Mouse (Mus musculus) midbrain, embryonic 11.5 days (tissue): Measurements from ENCODE around the gene Sez6l. TPM values are rescaled to one million over a fixed set of nuclear protein-coding genes. Genes with fewer than 3 reads are reported as not detected.

Experiments used
- ATAC-seq: fragments of 200-750 bp; cut with Nextera tagmentation; 2 replicates; pipeline ENCODE4 v1.8.0; 2017; ENCODE audit warnings: moderate TSS enrichment, moderate library complexity; ENCODE audit not compliant: low FRiP score
- DNase-seq: peaks from one replicate; pipeline ENCODE4 v3.0.0; 2015; ENCODE audit warnings: low spot score; ENCODE audit errors: missing footprints
- H3K27ac ChIP-seq: fragments of 300-500 bp; sonication (generic); 2 replicates; pipeline ENCODE4 v1.5.1; 2014; ENCODE audit warnings: low read depth, low read length
- H3K27me3 ChIP-seq: fragments of 300-500 bp; sonication (generic); 2 replicates; pipeline ENCODE4 v1.6.1; 2014; ENCODE audit warnings: mild to moderate bottlenecking, low read length, moderate library complexity, mixed read lengths; ENCODE audit not compliant: control insufficient read depth, insufficient read depth
- H3K36me3 ChIP-seq: fragments of 300-500 bp; sonication (generic); 2 replicates; pipeline ENCODE4 v1.6.1; 2014; ENCODE audit warnings: mild to moderate bottlenecking, low read length, moderate library complexity, mixed read lengths; ENCODE audit not compliant: control insufficient read depth, insufficient read depth
- H3K4me1 ChIP-seq: fragments of 300-500 bp; sonication (generic); 2 replicates; pipeline ENCODE4 v1.6.1; 2014; ENCODE audit warnings: low read length; ENCODE audit not compliant: control insufficient read depth, insufficient read depth
- H3K4me2 ChIP-seq: fragments of 300-500 bp; sonication (generic); 2 replicates; pipeline ENCODE4 v1.6.1; 2014; ENCODE audit warnings: mild to moderate bottlenecking, moderate library complexity
- H3K4me3 ChIP-seq: fragments of 300-500 bp; sonication (generic); 2 replicates; pipeline ENCODE4 v1.5.1; 2014; ENCODE audit warnings: low read depth, low read length
- H3K9ac ChIP-seq: fragments of 300-500 bp; sonication (generic); 2 replicates; pipeline ENCODE4 v1.6.1; 2014; ENCODE audit warnings: low read length
- H3K9me3 ChIP-seq: fragments of 300-500 bp; sonication (generic); 2 replicates; pipeline ENCODE4 v1.6.1; 2016; ENCODE audit warnings: low read length; ENCODE audit not compliant: control insufficient read depth
- WGBS: fragments of 180-500 bp; shearing (Covaris S2); extraction: QIAGEN DNeasy Blood & Tissue Kit; methylation state at CpG from one replicate; pipeline ENCODE4 v1.1.7; 2014; 5-methylcytosine and 5-hydroxymethylcytosine counted together
- polyA plus RNA-seq: library from polyadenylated mRNA; unstranded; fragments of >200 nt; fragmentation: Nextera tagmentation; extraction: Ambion mirVana; gene quantifications from 2 replicates; pipeline ENCODE4 v1.2.1, GENCODE M21; 2014

The Sez6l gene
- polyA plus RNA-seq, 1 experiment from 2014 or later = 2.6 TPM

DNA sequence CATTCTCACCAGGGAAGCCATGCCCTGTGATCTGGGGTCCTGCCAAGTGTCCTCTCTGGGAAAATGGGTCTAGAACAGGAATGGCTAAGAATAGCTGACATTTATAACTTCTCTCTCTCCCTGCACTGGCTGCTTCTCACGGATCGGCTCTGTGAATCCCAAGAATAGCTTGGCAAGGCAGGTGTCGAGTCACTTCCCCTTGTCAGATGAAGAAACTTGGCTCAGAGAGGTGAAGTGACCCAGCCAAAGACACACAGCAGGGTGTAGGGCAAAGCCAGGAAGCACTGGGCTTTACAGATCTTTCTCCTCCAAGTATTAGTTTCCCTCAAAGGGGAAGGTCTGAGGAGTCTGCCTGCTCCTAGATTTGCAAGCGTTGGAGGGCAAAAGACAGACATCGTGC lies 44.1 kb downstream of the Sez6l start:
- Histone ChIP-seq H3K4me1 (peaks cover 4% of the 10 kb centered on the region), H3K9me3 (peaks cover 6% of the 10 kb centered on the region; the same call in 1 of the 2 replicates), H3K27ac (no peak overlapping the region), H3K9ac (no peak overlapping the region), H3K4me2 (no peak overlapping the region), H3K4me3 (no peak overlapping the region), H3K36me3 (no peaks in the 10 kb centered on the region), H3K27me3 (peaks cover 2% of the 10 kb centered on the region; the same call in 1 of the 2 replicates)
- DNase-seq (no peak), ATAC-seq (no peak)
- 93% methylated on average over 5 of the region's 5 CpGs for WGBS

DNA sequence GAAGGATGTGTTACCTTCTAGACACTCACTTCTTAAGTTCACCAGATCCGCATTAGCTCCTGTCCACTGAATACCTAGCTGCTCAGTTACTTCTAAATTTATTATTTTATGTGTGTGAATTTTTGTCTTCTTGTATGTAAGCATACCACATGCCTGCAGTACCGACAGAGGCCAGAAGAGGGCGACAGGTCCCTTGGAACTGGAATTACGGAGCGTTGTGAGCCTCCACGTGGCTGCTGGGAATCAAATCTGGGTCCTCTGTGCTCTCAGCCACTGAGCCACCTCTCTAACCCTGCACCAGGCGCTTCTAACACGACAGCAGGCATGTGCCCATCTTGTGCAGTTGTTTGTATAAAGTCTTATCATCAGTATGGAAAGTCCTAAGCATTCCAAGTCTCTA lies 44.8 kb downstream of the Sez6l start:
- no peak overlapping the region for H3K4me2 ChIP-seq
- WGBS = 62% methylated on average over 8 of the region's 8 CpGs
- peaks cover 2% of the 10 kb centered on the region; the same call in 1 of the 2 replicates for H3K27me3 ChIP-seq
- no peak overlapping the region for H3K4me3 ChIP-seq
- peaks cover 4% of the 10 kb centered on the region for H3K4me1 ChIP-seq
- DNase-seq (peak; percentile 88), ATAC-seq (no peak)
- no peaks in the 10 kb centered on the region for H3K36me3 ChIP-seq
- no peak overlapping the region for H3K9ac ChIP-seq
- H3K9me3 ChIP-seq = peaks cover 6% of the 10 kb centered on the region; the same call in 1 of the 2 replicates
- H3K27ac ChIP-seq = no peak overlapping the region

DNA sequence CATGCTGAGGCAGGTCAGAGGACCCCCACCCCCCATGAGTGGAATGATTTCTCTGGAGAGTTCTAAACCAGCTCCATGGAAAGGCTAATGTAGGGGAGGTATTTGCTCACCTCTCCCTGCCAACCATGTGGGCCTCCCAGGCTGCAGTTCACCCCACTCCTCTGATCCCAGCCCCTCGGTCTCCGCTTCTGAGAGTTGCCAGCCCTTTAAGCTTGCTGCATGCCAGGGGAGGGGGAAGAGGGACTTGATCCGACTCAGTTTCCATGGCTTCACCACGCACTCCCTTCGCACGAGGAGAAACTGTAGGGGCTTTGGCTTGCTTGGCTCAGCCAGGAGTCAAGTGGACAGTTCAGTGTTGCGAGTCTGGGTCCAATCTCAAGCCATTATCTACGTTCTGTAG lies 45.9 kb downstream of the Sez6l start:
- Histone ChIP-seq H3K36me3 (no peaks in the 10 kb centered on the region), H3K4me1 (peaks cover 4% of the 10 kb centered on the region), H3K4me2 (no peak overlapping the region), H3K27ac (no peak overlapping the region), H3K9me3 (peaks cover 6% of the 10 kb centered on the region; the same call in 1 of the 2 replicates), H3K27me3 (peaks cover 2% of the 10 kb centered on the region; the same call in 1 of the 2 replicates), H3K4me3 (no peak overlapping the region), H3K9ac (no peak overlapping the region)
- ATAC-seq (no peak), DNase-seq (no peak)
- 36% methylated on average over 8 of the region's 8 CpGs for WGBS

DNA sequence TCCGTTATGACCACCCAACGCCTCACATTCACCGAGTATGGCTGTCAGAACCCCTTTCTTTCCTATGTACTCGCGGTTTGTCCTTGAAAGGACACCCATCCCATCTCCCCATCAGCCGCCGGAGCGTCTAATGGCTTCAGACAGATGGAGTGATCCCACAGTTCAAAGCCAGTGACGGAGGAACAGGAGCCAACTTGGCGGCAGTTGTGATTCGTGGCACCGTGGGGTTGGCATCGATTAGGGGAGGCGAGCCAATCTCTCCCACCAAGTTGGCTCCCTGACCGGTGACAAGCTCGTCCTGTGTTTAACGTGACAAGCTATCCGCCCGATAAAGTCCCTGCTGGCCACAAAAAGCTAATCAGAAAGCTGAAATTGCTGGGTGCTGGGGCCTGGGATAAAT lies 50.0 kb downstream of the Sez6l start:
- H3K4me2 ChIP-seq = no peak overlapping the region
- no peak overlapping the region for H3K27ac ChIP-seq
- no peaks in the 10 kb centered on the region for H3K9me3 ChIP-seq
- H3K4me3 ChIP-seq = no peak overlapping the region
- 79% methylated on average over 19 of the region's 19 CpGs for WGBS
- DNase-seq (no peak), ATAC-seq (no peak)
- peaks cover 5% of the 10 kb centered on the region for H3K4me1 ChIP-seq
- H3K9ac ChIP-seq = no peak overlapping the region
- no peaks in the 10 kb centered on the region for H3K36me3 ChIP-seq
- H3K27me3 ChIP-seq = no peaks in the 10 kb centered on the region

DNA sequence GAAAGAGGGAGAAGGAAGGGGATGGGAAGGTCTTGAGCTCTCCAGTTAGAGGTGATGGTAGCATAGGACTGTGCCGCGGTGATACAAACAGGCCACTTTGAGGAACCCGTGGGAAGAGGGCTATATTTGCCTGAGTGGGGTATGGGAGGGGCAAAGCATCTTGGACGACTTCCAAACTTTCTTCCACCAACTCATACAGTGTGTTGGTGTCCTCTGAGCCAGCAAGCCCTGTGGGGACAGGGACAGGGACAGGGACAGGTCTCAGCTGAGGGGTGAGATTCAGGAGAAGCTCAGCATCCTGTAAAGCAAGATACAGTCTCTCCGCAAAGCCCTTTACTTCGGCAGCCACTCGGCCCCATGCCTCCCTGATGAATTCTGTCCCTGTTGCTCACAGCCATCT lies 50.5 kb downstream of the Sez6l start:
- WGBS = 87% methylated on average over 7 of the region's 7 CpGs
- Histone ChIP-seq H3K4me3 (no peak overlapping the region), H3K4me2 (no peak overlapping the region), H3K4me1 (peaks cover 10% of the 10 kb centered on the region), H3K27me3 (no peaks in the 10 kb centered on the region), H3K9me3 (no peaks in the 10 kb centered on the region), H3K36me3 (no peaks in the 10 kb centered on the region), H3K27ac (no peak overlapping the region), H3K9ac (no peak overlapping the region)
- ATAC-seq (no peak), DNase-seq (no peak)

DNA sequence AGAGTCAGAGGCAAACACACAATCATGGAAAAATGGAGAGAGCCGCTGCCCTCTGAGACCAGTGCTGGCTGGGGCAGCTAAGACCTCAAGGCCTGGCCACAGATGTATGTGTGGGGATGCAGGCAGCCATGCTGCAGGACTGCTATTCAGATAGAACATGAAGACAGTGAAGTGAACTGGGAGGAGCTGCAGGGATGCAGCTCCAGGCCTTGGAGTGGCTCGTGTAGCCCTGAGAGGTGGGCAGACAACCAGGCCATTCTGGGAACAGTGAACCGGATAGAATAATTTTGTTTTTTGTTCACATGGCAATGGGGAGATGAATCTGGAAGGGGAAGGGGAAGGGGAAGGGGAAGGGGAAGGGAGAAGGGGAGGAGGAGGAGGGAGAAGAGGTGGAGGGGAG lies 51.0 kb downstream of the Sez6l start:
- no peak overlapping the region for H3K27ac ChIP-seq
- no peaks in the 10 kb centered on the region for H3K36me3 ChIP-seq
- no peaks in the 10 kb centered on the region for H3K27me3 ChIP-seq
- no peak overlapping the region for H3K9ac ChIP-seq
- ATAC-seq (no peak), DNase-seq (no peak)
- H3K9me3 ChIP-seq = no peaks in the 10 kb centered on the region
- H3K4me1 ChIP-seq = peaks cover 15% of the 10 kb centered on the region
- H3K4me2 ChIP-seq = no peak overlapping the region
- 81% methylated on average over 3 of the region's 3 CpGs for WGBS
- H3K4me3 ChIP-seq = no peak overlapping the region

DNA sequence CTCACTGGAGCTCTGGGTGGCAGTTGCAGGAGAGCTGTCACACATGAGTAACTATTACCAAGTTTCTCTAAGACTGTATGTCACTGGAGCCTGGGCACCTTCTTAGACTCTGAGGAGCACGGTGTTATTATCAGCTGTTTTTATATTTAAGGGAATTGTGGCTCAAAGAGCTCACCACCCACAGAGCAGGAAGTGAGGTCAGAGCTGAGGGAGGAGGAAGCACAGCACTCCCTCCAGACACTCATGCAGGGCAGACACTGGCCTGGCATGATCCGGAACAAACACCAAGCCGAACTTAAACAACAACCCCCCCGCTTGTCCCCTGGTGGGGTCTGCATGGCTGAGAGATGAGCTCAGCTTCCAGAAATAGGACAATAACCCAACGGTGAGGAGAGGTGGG lies 51.7 kb downstream of the Sez6l start:
- WGBS = 83% methylated on average over 5 of the region's 5 CpGs
- Histone ChIP-seq H3K27me3 (no peaks in the 10 kb centered on the region), H3K9ac (no peak overlapping the region), H3K4me2 (no peak overlapping the region), H3K36me3 (no peaks in the 10 kb centered on the region), H3K4me1 (peaks cover 22% of the 10 kb centered on the region), H3K9me3 (no peaks in the 10 kb centered on the region), H3K27ac (no peak overlapping the region), H3K4me3 (no peak overlapping the region)
- DNase-seq (no peak), ATAC-seq (no peak)

DNA sequence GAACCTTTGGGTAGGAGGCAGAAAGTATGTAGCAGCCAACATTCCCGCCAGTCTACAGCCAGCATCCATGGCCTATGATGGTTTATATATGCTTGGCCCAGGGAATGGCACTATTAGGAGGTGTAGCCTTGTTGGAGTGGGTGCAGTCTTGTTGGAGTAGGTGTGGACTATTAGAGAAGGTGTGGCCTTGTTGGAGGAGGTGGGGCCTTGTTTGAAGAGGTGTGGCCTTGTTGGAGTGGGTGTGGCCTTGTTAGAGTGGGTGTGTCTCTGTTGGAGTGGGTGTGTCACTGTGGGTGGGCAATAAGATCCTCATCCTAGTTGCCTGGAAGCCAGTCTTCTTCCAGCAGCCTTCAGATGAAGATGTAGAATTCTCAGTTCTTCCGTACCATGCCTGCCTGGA lies 53.2 kb downstream of the Sez6l start:
- no peaks in the 10 kb centered on the region for H3K9me3 ChIP-seq

DNA sequence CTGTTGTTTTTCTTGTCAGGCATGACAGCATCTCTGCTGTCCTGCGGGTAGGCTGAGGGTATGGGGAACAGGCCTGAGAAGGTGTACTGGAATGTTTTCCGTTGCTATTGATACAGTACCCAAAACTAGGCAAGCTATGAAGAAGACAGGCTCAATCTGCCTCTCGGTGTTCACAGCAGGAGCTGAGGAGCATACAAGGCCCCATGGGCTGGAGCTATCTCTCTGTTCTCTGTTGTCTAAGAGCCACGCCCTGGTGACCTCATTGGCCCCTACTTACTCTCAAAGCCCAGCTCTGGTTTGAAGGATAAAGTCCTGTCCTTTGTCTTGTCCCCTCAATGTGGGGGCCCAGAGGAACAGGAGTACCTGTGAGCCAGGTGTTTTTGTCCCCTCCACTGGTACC lies 53.7 kb downstream of the Sez6l start:
- H3K9ac ChIP-seq = no peak overlapping the region
- no peaks in the 10 kb centered on the region for H3K36me3 ChIP-seq
- ATAC-seq (no peak), DNase-seq (peak; percentile 28)
- WGBS = 75% methylated on average over 4 of the region's 4 CpGs
- no peak overlapping the region for H3K4me3 ChIP-seq
- H3K9me3 ChIP-seq = no peaks in the 10 kb centered on the region
- no peak overlapping the region for H3K27ac ChIP-seq
- peaks cover 5% of the 10 kb centered on the region; the same call in 1 of the 2 replicates for H3K27me3 ChIP-seq
- no peak overlapping the region for H3K4me2 ChIP-seq
- H3K4me1 ChIP-seq = peaks cover 25% of the 10 kb centered on the region

More for the DNA sequence above, 53.2 kb downstream of the Sez6l start:
- WGBS = 88% methylated on average over 2 of the region's 2 CpGs
- Histone ChIP-seq H3K4me1 (peaks cover 26% of the 10 kb centered on the region), H3K27ac (no peak overlapping the region), H3K27me3 (peaks cover 3% of the 10 kb centered on the region; the same call in 1 of the 2 replicates), H3K4me3 (no peak overlapping the region), H3K9ac (no peak overlapping the region), H3K36me3 (no peaks in the 10 kb centered on the region), H3K4me2 (no peak overlapping the region)
- DNase-seq (no peak), ATAC-seq (no peak)
